Mouse (Mus musculus) liver, postnatal 0 days (tissue): ENCODE measurements at regions not wholly inside any gene's neighbourhood (a gene's known extent, or its start where the extent isn't known, plus 50 kb on each side); places are given as distances from the start of the nearest gene placed in this dataset.

ENCODE experiments used
- CTCF ChIP-seq: sonication (generic); IDR thresholded peaks from 2 replicates; pipeline ENCODE4 v1.5.1; 2016; ENCODE audit warnings: antibody characterized with exemption, low read depth
- EP300 ChIP-seq: IDR thresholded peaks from 2 replicates; pipeline ENCODE4 v1.6.1; 2016; ENCODE audit warnings: antibody characterized with exemption, low read depth, mild to moderate bottlenecking

GRCm38 (mm10) chr16:42651904-42652732, 223.6 kb upstream of the Zbtb20 start:
- no peak for TF ChIP-seq EP300
- TF ChIP-seq CTCF: no peak
